Mouse (Mus musculus): ENCODE measurements around the gene Traf1. TPM values are rescaled to one million over a fixed set of nuclear protein-coding genes. Genes with fewer than 3 reads are reported as not detected.

The Traf1 gene
- polyA plus RNA-seq, 1 experiment from 2014 or later = not detected

GRCm38 (mm10) chr2:34954344-34954743 is 7.2 kb downstream of the Traf1 start:
- Histone ChIP-seq H3K4me2 (ENCODE audit: low read depth) (no peak overlapping the region), H3K36me3 (ENCODE audit: control insufficient read depth, insufficient read depth, low read length) (no peaks in the 10 kb centered on the region), H3K27me3 (ENCODE audit: control insufficient read depth, insufficient read depth, low read length) (no peaks in the 10 kb centered on the region), H3K9me3 (ENCODE audit: control insufficient read depth, low read length) (no peaks in the 10 kb centered on the region), H3K27ac (ENCODE audit: low read depth, low read length) (no peak overlapping the region), H3K4me3 (ENCODE audit: low read depth, low read length) (no peak overlapping the region), H3K4me1 (ENCODE audit: control insufficient read depth, insufficient read depth, low read length) (no peaks in the 10 kb centered on the region), H3K9ac (ENCODE audit: low read length) (no peak overlapping the region)
- ATAC-seq (ENCODE audit: insufficient read depth, low FRiP score, low TSS enrichment) = no peak
- DNase-seq (ENCODE audit: low spot score) = no peak

GRCm38 (mm10) chr2:34953547-34954116 is 7.9 kb downstream of the Traf1 start:
- Histone ChIP-seq H3K27me3 (ENCODE audit: control insufficient read depth, insufficient read depth, low read length) (no peaks in the 10 kb centered on the region), H3K27ac (ENCODE audit: low read depth, low read length) (no peak overlapping the region), H3K4me2 (ENCODE audit: low read depth) (no peak overlapping the region), H3K9ac (ENCODE audit: low read length) (no peak overlapping the region), H3K4me1 (ENCODE audit: control insufficient read depth, insufficient read depth, low read length) (no peaks in the 10 kb centered on the region), H3K4me3 (ENCODE audit: low read depth, low read length) (no peak overlapping the region), H3K36me3 (ENCODE audit: control insufficient read depth, insufficient read depth, low read length) (no peaks in the 10 kb centered on the region), H3K9me3 (ENCODE audit: control insufficient read depth, low read length) (no peaks in the 10 kb centered on the region)
- DNase-seq (ENCODE audit: low spot score) (no peak), ATAC-seq (ENCODE audit: insufficient read depth, low FRiP score, low TSS enrichment) (no peak)
- WGBS = 74% methylated on average over 2 of the region's 2 CpGs

GRCm38 (mm10) chr2:34953018-34953417 is 8.6 kb downstream of the Traf1 start:
- H3K9ac ChIP-seq (ENCODE audit: low read length) = no peak overlapping the region
- H3K4me3 ChIP-seq (ENCODE audit: low read depth, low read length) = no peak overlapping the region
- no peaks in the 10 kb centered on the region for H3K27me3 ChIP-seq (ENCODE audit: control insufficient read depth, insufficient read depth, low read length)
- ATAC-seq (ENCODE audit: insufficient read depth, low FRiP score, low TSS enrichment) (no peak), DNase-seq (ENCODE audit: low spot score) (no peak)
- 76% methylated on average over 4 of the region's 4 CpGs for WGBS
- no peaks in the 10 kb centered on the region for H3K36me3 ChIP-seq (ENCODE audit: control insufficient read depth, insufficient read depth, low read length)
- H3K9me3 ChIP-seq (ENCODE audit: control insufficient read depth, low read length) = no peaks in the 10 kb centered on the region
- no peak overlapping the region for H3K4me2 ChIP-seq (ENCODE audit: low read depth)
- no peaks in the 10 kb centered on the region for H3K4me1 ChIP-seq (ENCODE audit: control insufficient read depth, insufficient read depth, low read length)
- no peak overlapping the region for H3K27ac ChIP-seq (ENCODE audit: low read depth, low read length)

- no peak overlapping the region for H3K4me3 ChIP-seq (ENCODE audit: low read depth, low read length)
- no peaks in the 10 kb centered on the region for H3K27me3 ChIP-seq (ENCODE audit: control insufficient read depth, insufficient read depth, low read length)
- H3K9me3 ChIP-seq (ENCODE audit: control insufficient read depth, low read length) = no peaks in the 10 kb centered on the region
- DNase-seq (ENCODE audit: low spot score) (no peak), ATAC-seq (ENCODE audit: insufficient read depth, low FRiP score, low TSS enrichment) (no peak)
- H3K4me1 ChIP-seq (ENCODE audit: control insufficient read depth, insufficient read depth, low read length) = no peaks in the 10 kb centered on the region
- H3K4me2 ChIP-seq (ENCODE audit: low read depth) = no peak overlapping the region
- H3K9ac ChIP-seq (ENCODE audit: low read length) = no peak overlapping the region
- H3K27ac ChIP-seq (ENCODE audit: low read depth, low read length) = no peak overlapping the region
- no peaks in the 10 kb centered on the region for H3K36me3 ChIP-seq (ENCODE audit: control insufficient read depth, insufficient read depth, low read length)
Observed at GRCm38 (mm10) chr2:34951469-34951868, 10.1 kb downstream of the Traf1 start.

- Histone ChIP-seq H3K27me3 (ENCODE audit: control insufficient read depth, insufficient read depth, low read length) (no peaks in the 10 kb centered on the region), H3K27ac (ENCODE audit: low read depth, low read length) (no peak overlapping the region), H3K36me3 (ENCODE audit: control insufficient read depth, insufficient read depth, low read length) (no peaks in the 10 kb centered on the region), H3K4me2 (ENCODE audit: low read depth) (no peak overlapping the region), H3K4me1 (ENCODE audit: control insufficient read depth, insufficient read depth, low read length) (no peaks in the 10 kb centered on the region), H3K9me3 (ENCODE audit: control insufficient read depth, low read length) (no peaks in the 10 kb centered on the region), H3K9ac (ENCODE audit: low read length) (no peak overlapping the region), H3K4me3 (ENCODE audit: low read depth, low read length) (no peak overlapping the region)
- ATAC-seq (ENCODE audit: insufficient read depth, low FRiP score, low TSS enrichment) (no peak), DNase-seq (ENCODE audit: low spot score) (no peak)
- 43% methylated on average over 2 of the region's 2 CpGs for WGBS
Observed at GRCm38 (mm10) chr2:34948622-34949021, 12.9 kb downstream of the Traf1 start.

- Histone ChIP-seq H3K36me3 (ENCODE audit: control insufficient read depth, insufficient read depth, low read length) (no peaks in the 10 kb centered on the region), H3K9ac (ENCODE audit: low read length) (no peak overlapping the region), H3K4me2 (ENCODE audit: low read depth) (no peak overlapping the region), H3K27ac (ENCODE audit: low read depth, low read length) (no peak overlapping the region), H3K4me1 (ENCODE audit: control insufficient read depth, insufficient read depth, low read length) (no peaks in the 10 kb centered on the region), H3K27me3 (ENCODE audit: control insufficient read depth, insufficient read depth, low read length) (no peaks in the 10 kb centered on the region), H3K9me3 (ENCODE audit: control insufficient read depth, low read length) (no peaks in the 10 kb centered on the region), H3K4me3 (ENCODE audit: low read depth, low read length) (no peak overlapping the region)
- ATAC-seq (ENCODE audit: insufficient read depth, low FRiP score, low TSS enrichment) (no peak), DNase-seq (ENCODE audit: low spot score) (no peak)
- WGBS = 49% methylated on average over 4 of the region's 4 CpGs
Observed at GRCm38 (mm10) chr2:34946046-34946445, 15.5 kb downstream of the Traf1 start.

GRCm38 (mm10) chr2:34945580-34945979 is 16.0 kb downstream of the Traf1 start:
- Histone ChIP-seq H3K9ac (ENCODE audit: low read length) (no peak overlapping the region), H3K27me3 (ENCODE audit: control insufficient read depth, insufficient read depth, low read length) (no peaks in the 10 kb centered on the region), H3K36me3 (ENCODE audit: control insufficient read depth, insufficient read depth, low read length) (no peaks in the 10 kb centered on the region), H3K9me3 (ENCODE audit: control insufficient read depth, low read length) (no peaks in the 10 kb centered on the region), H3K27ac (ENCODE audit: low read depth, low read length) (no peak overlapping the region), H3K4me3 (ENCODE audit: low read depth, low read length) (no peak overlapping the region), H3K4me1 (ENCODE audit: control insufficient read depth, insufficient read depth, low read length) (no peaks in the 10 kb centered on the region), H3K4me2 (ENCODE audit: low read depth) (no peak overlapping the region)
- no peak for ATAC-seq (ENCODE audit: insufficient read depth, low FRiP score, low TSS enrichment)
- WGBS = 74% methylated on average over 4 of the region's 4 CpGs
- DNase-seq (ENCODE audit: low spot score) = no peak

GRCm38 (mm10) chr2:34944761-34945160 is 16.8 kb downstream of the Traf1 start:
- Histone ChIP-seq H3K27me3 (ENCODE audit: control insufficient read depth, insufficient read depth, low read length) (no peaks in the 10 kb centered on the region), H3K4me2 (ENCODE audit: low read depth) (no peak overlapping the region), H3K9ac (ENCODE audit: low read length) (no peak overlapping the region), H3K4me3 (ENCODE audit: low read depth, low read length) (no peak overlapping the region), H3K27ac (ENCODE audit: low read depth, low read length) (no peak overlapping the region), H3K9me3 (ENCODE audit: control insufficient read depth, low read length) (no peaks in the 10 kb centered on the region), H3K4me1 (ENCODE audit: control insufficient read depth, insufficient read depth, low read length) (no peaks in the 10 kb centered on the region), H3K36me3 (ENCODE audit: control insufficient read depth, insufficient read depth, low read length) (no peaks in the 10 kb centered on the region)
- 34% methylated on average over 8 of the region's 8 CpGs for WGBS
- no peak for DNase-seq (ENCODE audit: low spot score)
- ATAC-seq (ENCODE audit: insufficient read depth, low FRiP score, low TSS enrichment) = no peak

- 86% methylated on average over 13 of the region's 13 CpGs for WGBS
- no peak overlapping the region for H3K9ac ChIP-seq (ENCODE audit: low read length)
- no peak overlapping the region for H3K4me3 ChIP-seq (ENCODE audit: low read depth, low read length)
- H3K9me3 ChIP-seq (ENCODE audit: control insufficient read depth, low read length) = no peaks in the 10 kb centered on the region
- H3K4me1 ChIP-seq (ENCODE audit: control insufficient read depth, insufficient read depth, low read length) = no peaks in the 10 kb centered on the region
- no peak overlapping the region for H3K4me2 ChIP-seq (ENCODE audit: low read depth)
- no peak overlapping the region for H3K27ac ChIP-seq (ENCODE audit: low read depth, low read length)
- DNase-seq (ENCODE audit: low spot score) = no peak
- no peak for ATAC-seq (ENCODE audit: insufficient read depth, low FRiP score, low TSS enrichment)
- H3K27me3 ChIP-seq (ENCODE audit: control insufficient read depth, insufficient read depth, low read length) = no peaks in the 10 kb centered on the region
- H3K36me3 ChIP-seq (ENCODE audit: control insufficient read depth, insufficient read depth, low read length) = no peaks in the 10 kb centered on the region
Observed at GRCm38 (mm10) chr2:34943556-34944120, 17.9 kb downstream of the Traf1 start.
